Mouse (Mus musculus): Measurements from ENCODE around the gene Wdr34. TPM values are rescaled to one million over a fixed set of nuclear protein-coding genes. Genes with fewer than 3 reads are reported as not detected.

Gene Wdr34
- polyA plus RNA-seq, 1 experiment from 2014 or later: 29.0 TPM

- H3K4me2 ChIP-seq (ENCODE audit: low read depth, low read length): peak overlapping the region; percentile 47
These were observed 35.4 kb upstream of the Wdr34 start for GRCm38 (mm10) chr2:30084113-30084512.

GRCm38 (mm10) chr2:30080181-30080800 is 31.6 kb upstream of the Wdr34 start:
- DNase-seq (ENCODE audit: low spot score): no peak
- WGBS: 81% methylated on average over 11 of the region's 15 CpGs

More at GRCm38 (mm10) chr2:30084113-30084512, 35.4 kb upstream of the Wdr34 start:
- no peaks in the 10 kb centered on the region for H3K27me3 ChIP-seq (replicated peaks; ENCODE audit: control insufficient read depth, insufficient read depth, low read length)
- H3K36me3 ChIP-seq (ENCODE audit: control insufficient read depth, insufficient read depth, low read length): no peaks in the 10 kb centered on the region
- H3K9me3 ChIP-seq (ENCODE audit: control insufficient read depth, low read length): no peaks in the 10 kb centered on the region
- H3K4me3 ChIP-seq (ENCODE audit: low read depth, low read length): peak overlapping the region; percentile 19; the same call in 1 of the 2 replicates
- no peak overlapping the region for H3K27ac ChIP-seq (replicated peaks; ENCODE audit: low read depth, low read length)
- peaks cover 5% of the 10 kb centered on the region; the same call in 1 of the 2 replicates for H3K4me1 ChIP-seq (ENCODE audit: control insufficient read depth, insufficient read depth, low read length)
- WGBS: 61% methylated on average over 5 of the region's 5 CpGs
- no peak overlapping the region for H3K9ac ChIP-seq (ENCODE audit: low read depth, low read length)
- no peak for DNase-seq (ENCODE audit: low spot score)
- ATAC-seq (ENCODE audit: low read depth): no peak

GRCm38 (mm10) chr2:30078760-30079159 is 30.1 kb upstream of the Wdr34 start:
- 69% methylated on average over 4 of the region's 4 CpGs for WGBS
- ATAC-seq (ENCODE audit: low read depth): no peak
- no peaks in the 10 kb centered on the region for H3K4me1 ChIP-seq (ENCODE audit: control insufficient read depth, insufficient read depth, low read length)
- peak overlapping the region; percentile 77; the same call in 1 of the 2 replicates for H3K27ac ChIP-seq (replicated peaks; ENCODE audit: low read depth, low read length)
- peak overlapping the region; percentile 60; the same call in 1 of the 2 replicates for H3K4me3 ChIP-seq (ENCODE audit: low read depth, low read length)
- no peak for DNase-seq (ENCODE audit: low spot score)
- H3K9ac ChIP-seq (ENCODE audit: low read depth, low read length): peak overlapping the region; percentile 64; the same call in 1 of the 2 replicates
- no peaks in the 10 kb centered on the region for H3K27me3 ChIP-seq (replicated peaks; ENCODE audit: control insufficient read depth, insufficient read depth, low read length)
- no peaks in the 10 kb centered on the region for H3K9me3 ChIP-seq (ENCODE audit: control insufficient read depth, low read length)
- H3K4me2 ChIP-seq (ENCODE audit: low read depth, low read length): peak overlapping the region; percentile 91
- peaks cover 5% of the 10 kb centered on the region; the same call in 1 of the 2 replicates for H3K36me3 ChIP-seq (ENCODE audit: control insufficient read depth, insufficient read depth, low read length)

More at GRCm38 (mm10) chr2:30080181-30080800, 31.6 kb upstream of the Wdr34 start:
- peaks cover 5% of the 10 kb centered on the region; the same call in 1 of the 2 replicates for H3K4me1 ChIP-seq (ENCODE audit: control insufficient read depth, insufficient read depth, low read length)
- no peak overlapping the region for H3K27ac ChIP-seq (replicated peaks; ENCODE audit: low read depth, low read length)
- no peaks in the 10 kb centered on the region for H3K9me3 ChIP-seq (ENCODE audit: control insufficient read depth, low read length)
- no peaks in the 10 kb centered on the region for H3K36me3 ChIP-seq (ENCODE audit: control insufficient read depth, insufficient read depth, low read length)
- H3K4me2 ChIP-seq (ENCODE audit: low read depth, low read length): no peak overlapping the region
- no peak overlapping the region for H3K4me3 ChIP-seq (ENCODE audit: low read depth, low read length)
- no peak overlapping the region for H3K9ac ChIP-seq (ENCODE audit: low read depth, low read length)
- H3K27me3 ChIP-seq (replicated peaks; ENCODE audit: control insufficient read depth, insufficient read depth, low read length): no peaks in the 10 kb centered on the region
- no peak for ATAC-seq (ENCODE audit: low read depth)

GRCm38 (mm10) chr2:30078349-30078712 is 29.6 kb upstream of the Wdr34 start:
- 17% methylated on average over 10 of the region's 10 CpGs for WGBS

GRCm38 (mm10) chr2:30077502-30078348 is 29.0 kb upstream of the Wdr34 start, which contains the start of gene Pkn3:
Gene Pkn3 (plus strand): TSS chr2:30077684.
- peak within 1 kb of the TSS; percentile 77 for H3K27ac ChIP-seq (replicated peaks; ENCODE audit: low read depth, low read length)
- H3K9ac ChIP-seq (ENCODE audit: low read depth, low read length): peak within 1 kb of the TSS; percentile 64
- peak within 1 kb of the TSS; percentile 91 for H3K4me2 ChIP-seq (ENCODE audit: low read depth, low read length)
- peaks cover 15% of the 10 kb centered on the region for H3K36me3 ChIP-seq (ENCODE audit: control insufficient read depth, insufficient read depth, low read length)
- no peaks in the 10 kb centered on the region for H3K9me3 ChIP-seq (ENCODE audit: control insufficient read depth, low read length)
- under 1% methylated on average over 50 of the region's 53 CpGs for WGBS
- peak within 1 kb of the TSS; percentile 60 for H3K4me3 ChIP-seq (ENCODE audit: low read depth, low read length)
- no peaks in the 10 kb centered on the region for H3K4me1 ChIP-seq (ENCODE audit: control insufficient read depth, insufficient read depth, low read length)
- no peaks in the 10 kb centered on the region for H3K27me3 ChIP-seq (replicated peaks; ENCODE audit: control insufficient read depth, insufficient read depth, low read length)
- ATAC-seq (ENCODE audit: low read depth) (peak; percentile 88), DNase-seq (ENCODE audit: low spot score) (peak; percentile 93)

More at GRCm38 (mm10) chr2:30078349-30078712, 29.6 kb upstream of the Wdr34 start:
- H3K27ac ChIP-seq (replicated peaks; ENCODE audit: low read depth, low read length): peak overlapping the region; percentile 77
- H3K4me3 ChIP-seq (ENCODE audit: low read depth, low read length): peak overlapping the region; percentile 60
- H3K9me3 ChIP-seq (ENCODE audit: control insufficient read depth, low read length): no peaks in the 10 kb centered on the region
- no peaks in the 10 kb centered on the region for H3K27me3 ChIP-seq (replicated peaks; ENCODE audit: control insufficient read depth, insufficient read depth, low read length)
- ATAC-seq (ENCODE audit: low read depth): no peak
- H3K9ac ChIP-seq (ENCODE audit: low read depth, low read length): peak overlapping the region; percentile 64; the same call in 1 of the 2 replicates
- peak overlapping the region; percentile 91 for H3K4me2 ChIP-seq (ENCODE audit: low read depth, low read length)
- no peaks in the 10 kb centered on the region for H3K4me1 ChIP-seq (ENCODE audit: control insufficient read depth, insufficient read depth, low read length)
- peak; percentile 41 for DNase-seq (ENCODE audit: low spot score)
- peaks cover 9% of the 10 kb centered on the region; the same call in 1 of the 2 replicates for H3K36me3 ChIP-seq (ENCODE audit: control insufficient read depth, insufficient read depth, low read length)

GRCm38 (mm10) chr2:30076959-30077358 is 28.3 kb upstream of the Wdr34 start:
- 0 out of 2 replicates have a peak overlapping the region, but pooled peaks have one; percentile 64 for H3K9ac ChIP-seq (ENCODE audit: low read depth, low read length)
- no peak for ATAC-seq (ENCODE audit: low read depth)

GRCm38 (mm10) chr2:30076439-30076838 is 27.8 kb upstream of the Wdr34 start:
- H3K4me1 ChIP-seq (ENCODE audit: control insufficient read depth, insufficient read depth, low read length): no peaks in the 10 kb centered on the region
- H3K4me2 ChIP-seq (ENCODE audit: low read depth, low read length): no peak overlapping the region
- ATAC-seq (ENCODE audit: low read depth) (no peak), DNase-seq (ENCODE audit: low spot score) (no peak)
- no peak overlapping the region for H3K4me3 ChIP-seq (ENCODE audit: low read depth, low read length)
- H3K27ac ChIP-seq (replicated peaks; ENCODE audit: low read depth, low read length): no peak overlapping the region
- 92% methylated on average over 9 of the region's 9 CpGs for WGBS
- no peaks in the 10 kb centered on the region for H3K27me3 ChIP-seq (replicated peaks; ENCODE audit: control insufficient read depth, insufficient read depth, low read length)
- no peak overlapping the region for H3K9ac ChIP-seq (ENCODE audit: low read depth, low read length)
- H3K36me3 ChIP-seq (ENCODE audit: control insufficient read depth, insufficient read depth, low read length): peaks cover 25% of the 10 kb centered on the region
- H3K9me3 ChIP-seq (ENCODE audit: control insufficient read depth, low read length): no peaks in the 10 kb centered on the region

More at GRCm38 (mm10) chr2:30076959-30077358, 28.3 kb upstream of the Wdr34 start:
- H3K27ac ChIP-seq (replicated peaks; ENCODE audit: low read depth, low read length): peak overlapping the region; percentile 77
- DNase-seq (ENCODE audit: low spot score): no peak
- H3K4me1 ChIP-seq (ENCODE audit: control insufficient read depth, insufficient read depth, low read length): no peaks in the 10 kb centered on the region
- H3K4me2 ChIP-seq (ENCODE audit: low read depth, low read length): peak overlapping the region; percentile 91
- H3K4me3 ChIP-seq (ENCODE audit: low read depth, low read length): peak overlapping the region; percentile 60; the same call in 1 of the 2 replicates
- 55% methylated on average over 6 of the region's 6 CpGs for WGBS
- H3K36me3 ChIP-seq (ENCODE audit: control insufficient read depth, insufficient read depth, low read length): peaks cover 21% of the 10 kb centered on the region
- no peaks in the 10 kb centered on the region for H3K27me3 ChIP-seq (replicated peaks; ENCODE audit: control insufficient read depth, insufficient read depth, low read length)
- H3K9me3 ChIP-seq (ENCODE audit: control insufficient read depth, low read length): no peaks in the 10 kb centered on the region

GRCm38 (mm10) chr2:30075625-30076024 is 26.9 kb upstream of the Wdr34 start:
- H3K4me3 ChIP-seq (ENCODE audit: low read depth, low read length): no peak overlapping the region

More at GRCm38 (mm10) chr2:30075625-30076024, 26.9 kb upstream of the Wdr34 start:
- Histone ChIP-seq H3K27me3 (replicated peaks; ENCODE audit: control insufficient read depth, insufficient read depth, low read length) (no peaks in the 10 kb centered on the region), H3K9ac (ENCODE audit: low read depth, low read length) (no peak overlapping the region), H3K27ac (replicated peaks; ENCODE audit: low read depth, low read length) (no peak overlapping the region), H3K9me3 (ENCODE audit: control insufficient read depth, low read length) (no peaks in the 10 kb centered on the region), H3K4me1 (ENCODE audit: control insufficient read depth, insufficient read depth, low read length) (no peaks in the 10 kb centered on the region), H3K4me2 (ENCODE audit: low read depth, low read length) (no peak overlapping the region), H3K36me3 (ENCODE audit: control insufficient read depth, insufficient read depth, low read length) (peaks cover 26% of the 10 kb centered on the region)
- 91% methylated on average over 3 of the region's 3 CpGs for WGBS
- DNase-seq (ENCODE audit: low spot score) (no peak), ATAC-seq (ENCODE audit: low read depth) (no peak)

Measured in embryonic facial prominence, embryonic 14.5 days (tissue).